Mouse (Mus musculus) central nervous system, embryonic 14 days (tissue): ENCODE data around the gene Ugt2b34. TPM values are rescaled to one million over a fixed set of nuclear protein-coding genes. Genes with fewer than 3 reads are reported as not detected.

Experiments
- polyA plus RNA-seq: library from polyadenylated mRNA; depleted of rRNA; stranded (reverse); fragments of >200 nt; gene quantifications from 2 replicates; pipeline ENCODE4 v1.2.3, GENCODE M21; 2012; rRNA removed

Ugt2b34 gene
- not detected in 2 replicates for polyA plus RNA-seq

GRCm38 (mm10) chr5:86906758-86907157 is at the start of gene Ugt2b34:
Ugt2b34 (minus strand) TSS chr5:86906937.

GRCm38 (mm10) chr5:86926426-86926825 is 19.7 kb upstream of the Ugt2b34 start, which contains the start of gene Ugt2b1:
Ugt2b1 (minus strand) TSS chr5:86926530.

Other genes starting within 250 kb of the Ugt2b34 start
- gene Tmprss11b, start 230.6 kb downstream of the Ugt2b34 start, polyA plus RNA-seq = 0.08 TPM in 1 of 2 replicates, not detected in the other
- gene Tmprss11e, start 161.1 kb downstream of the Ugt2b34 start, polyA plus RNA-seq = not detected in 2 replicates
- 79.0 and 83.5 TPM in 2 replicates for gene Ythdc1, start 102.7 kb downstream of the Ugt2b34 start, polyA plus RNA-seq
- not detected in 2 replicates for gene Ugt2b1, start 19.6 kb upstream of the Ugt2b34 start, polyA plus RNA-seq
- gene Ugt2b35, start 93.9 kb upstream of the Ugt2b34 start, polyA plus RNA-seq = not detected in 2 replicates
- gene Ugt2b36, start 185.6 kb upstream of the Ugt2b34 start, polyA plus RNA-seq = not detected in 2 replicates
- 0.04 TPM in 1 of 2 replicates, not detected in the other for gene Ugt2b5, start 233.4 kb upstream of the Ugt2b34 start, polyA plus RNA-seq